Mouse (Mus musculus) embryonic fibroblast, embryonic 13.5 days (primary cell): ENCODE data around the gene Camk2d.

Experiments used
- CTCF ChIP-seq: IDR thresholded peaks from 2 replicates; pipeline ENCODE4 v1.5.1; 2011; ENCODE audit warnings: mild to moderate bottlenecking, control low read depth, low read length, moderate library complexity, borderline replicate concordance; ENCODE audit not compliant: insufficient read depth
- POLR2A ChIP-seq: IDR thresholded peaks from 2 replicates; pipeline ENCODE4 v1.6.1; 2011; ENCODE audit warnings: low read depth, mild to moderate bottlenecking, control low read depth, low read length, moderate library complexity

- TF ChIP-seq POLR2A (no peak), CTCF (no peak)
These were observed 13.8 kb downstream of the Camk2d start for GRCm38 (mm10) chr3:126609795-126610451.
